Mouse (Mus musculus) kidney, embryonic 14.5 days (tissue): ENCODE measurements at regions not wholly inside any gene's neighbourhood (a gene's known extent, or its start where the extent isn't known, plus 50 kb on each side); places are given as distances from the start of the nearest gene placed in this dataset.

Experiments
- ATAC-seq: fragments of 200-750 bp; cut with Nextera tagmentation; 2 replicates; pipeline ENCODE4 v1.8.0; 2017; ENCODE audit warnings: moderate number of reproducible peaks, mild to moderate bottlenecking, moderate TSS enrichment, moderate library complexity; ENCODE audit not compliant: low FRiP score, low TSS enrichment
- H3K27ac ChIP-seq: fragments of 300-500 bp; sonication (generic); 2 replicates; pipeline ENCODE4 v1.5.1; 2014; ENCODE audit warnings: low read depth, mild to moderate bottlenecking, low read length, moderate library complexity, mixed read lengths
- H3K27me3 ChIP-seq: fragments of 300-500 bp; sonication (generic); 2 replicates; pipeline ENCODE4 v1.6.1; 2014; ENCODE audit warnings: mild to moderate bottlenecking, low read length; ENCODE audit not compliant: control insufficient read depth, insufficient read depth
- H3K36me3 ChIP-seq: fragments of 300-500 bp; sonication (generic); 2 replicates; pipeline ENCODE4 v1.6.1; 2014; ENCODE audit warnings: low read length, mixed read lengths; ENCODE audit not compliant: control insufficient read depth, insufficient read depth
- H3K4me1 ChIP-seq: fragments of 300-500 bp; sonication (generic); 2 replicates; pipeline ENCODE4 v1.6.1; 2014; ENCODE audit warnings: low read length, mixed read lengths; ENCODE audit not compliant: control insufficient read depth, insufficient read depth
- H3K4me2 ChIP-seq: fragments of 300-500 bp; sonication (generic); replicated peaks from 2 replicates; pipeline ENCODE4 v1.6.1; 2014; ENCODE audit warnings: low read depth, mild to moderate bottlenecking, low read length
- H3K4me3 ChIP-seq: fragments of 300-500 bp; sonication (generic); 2 replicates; pipeline ENCODE4 v1.5.1; 2014; ENCODE audit warnings: mild to moderate bottlenecking, low read length
- H3K9ac ChIP-seq: fragments of 300-500 bp; sonication (generic); 2 replicates; pipeline ENCODE4 v1.6.1; 2014; ENCODE audit warnings: low read depth, mild to moderate bottlenecking, low read length, moderate library complexity
- H3K9me3 ChIP-seq: fragments of 300-500 bp; sonication (generic); 2 replicates; pipeline ENCODE4 v1.6.1; 2016; ENCODE audit warnings: low read length; ENCODE audit not compliant: control insufficient read depth
- WGBS: fragments of 180-500 bp; shearing (Covaris S2); extraction: QIAGEN DNeasy Blood & Tissue Kit; methylation state at CpG from one replicate; pipeline ENCODE4 v1.1.7; 2014; 5-methylcytosine and 5-hydroxymethylcytosine counted together

GRCm38 (mm10) chr5:133532678-133533077 is 566.8 kb upstream of the Castor2 start:
- H3K27me3 ChIP-seq, result no peaks in the 10 kb centered on the region
- H3K9ac ChIP-seq, result no peak overlapping the region
- no peaks in the 10 kb centered on the region for H3K4me1 ChIP-seq
- no peaks in the 10 kb centered on the region for H3K36me3 ChIP-seq
- no peak overlapping the region for H3K27ac ChIP-seq
- no peak overlapping the region for H3K4me2 ChIP-seq
- H3K9me3 ChIP-seq, result no peaks in the 10 kb centered on the region
- ATAC-seq, result no peak
- H3K4me3 ChIP-seq, result no peak overlapping the region

DNA sequence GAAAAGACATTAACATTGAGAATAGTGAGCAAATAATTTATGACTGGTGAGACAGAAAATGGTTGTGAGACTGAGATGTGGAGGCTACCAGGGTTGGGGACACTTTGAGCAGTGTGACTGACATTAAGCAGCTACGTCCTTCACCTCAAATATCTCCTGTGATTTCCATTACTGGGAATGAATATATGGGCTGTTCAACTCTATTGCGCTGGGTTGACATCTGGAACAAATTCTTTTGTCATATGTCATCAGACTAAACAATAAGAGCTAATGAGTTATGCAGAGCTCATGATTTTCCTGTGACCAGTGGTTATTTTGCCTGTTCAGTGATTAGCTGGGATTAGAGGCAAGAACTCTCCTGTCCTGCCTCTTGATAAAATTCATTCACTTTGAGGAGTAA is 593.9 kb upstream of the Castor2 start:
- no peak overlapping the region for H3K4me3 ChIP-seq
- no peak overlapping the region for H3K9ac ChIP-seq
- H3K27ac ChIP-seq, result no peak overlapping the region
- no peaks in the 10 kb centered on the region for H3K9me3 ChIP-seq
- WGBS, result 64% methylated on average over 2 of the region's 2 CpGs
- ATAC-seq, result no peak
- no peaks in the 10 kb centered on the region for H3K36me3 ChIP-seq
- no peak overlapping the region for H3K4me2 ChIP-seq
- no peaks in the 10 kb centered on the region for H3K4me1 ChIP-seq
- no peaks in the 10 kb centered on the region for H3K27me3 ChIP-seq

DNA sequence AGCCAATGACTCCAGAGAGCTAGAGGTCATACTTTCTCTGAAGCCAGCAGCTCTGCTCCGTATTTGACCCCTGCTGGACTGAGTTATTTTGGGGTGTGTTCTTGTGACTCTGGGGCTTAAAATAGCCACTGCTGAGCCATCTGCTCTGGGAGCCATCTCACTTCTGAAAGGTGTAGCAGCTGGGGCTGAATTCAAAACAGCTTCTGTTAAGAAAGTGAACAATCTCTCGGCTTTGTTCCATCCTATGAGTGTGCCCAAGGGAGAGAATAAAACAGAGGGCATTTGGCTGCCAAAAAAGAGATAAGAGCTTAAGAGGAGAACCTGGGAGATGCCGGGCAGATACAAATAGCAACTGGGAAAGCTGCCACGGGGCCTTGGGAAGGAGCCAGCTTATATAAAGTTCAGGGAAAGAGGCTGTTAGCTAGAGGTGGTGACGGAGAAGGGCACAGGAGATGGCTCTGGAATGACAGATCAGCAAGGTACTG is 611.7 kb upstream of the Castor2 start:
- H3K36me3 ChIP-seq, result no peaks in the 10 kb centered on the region
- H3K27ac ChIP-seq, result no peak overlapping the region
- no peaks in the 10 kb centered on the region for H3K9me3 ChIP-seq
- no peaks in the 10 kb centered on the region for H3K4me1 ChIP-seq
- no peak overlapping the region for H3K4me2 ChIP-seq
- H3K9ac ChIP-seq, result no peak overlapping the region
- WGBS, result 61% methylated on average over 5 of the region's 5 CpGs
- ATAC-seq, result no peak
- no peaks in the 10 kb centered on the region for H3K27me3 ChIP-seq
- H3K4me3 ChIP-seq, result no peak overlapping the region

GRCm38 (mm10) chr5:133482291-133483086 is 617.0 kb upstream of the Castor2 start:
- no peak overlapping the region for H3K9ac ChIP-seq

DNA sequence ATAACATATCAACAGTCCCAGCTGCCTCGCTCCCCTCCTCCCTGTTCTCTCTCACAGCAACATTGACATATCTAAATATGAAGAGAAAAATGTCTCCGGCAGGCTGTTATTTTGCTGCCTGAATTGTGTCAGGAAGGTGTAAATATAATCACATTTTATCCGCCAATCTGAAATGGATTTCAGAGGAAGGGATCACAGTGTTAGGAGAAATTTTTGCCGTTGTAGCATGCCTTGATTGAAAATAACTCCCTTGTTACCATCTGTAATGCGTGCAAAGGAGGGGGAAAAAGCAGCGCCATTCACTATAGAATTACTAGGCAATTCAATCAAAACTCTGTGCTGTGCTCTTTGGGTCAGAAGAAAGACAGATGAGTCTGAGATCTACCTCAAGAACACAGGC is 620.3 kb upstream of the Castor2 start:
- Histone ChIP-seq H3K4me3 (no peak overlapping the region), H3K27me3 (no peaks in the 10 kb centered on the region), H3K4me1 (no peaks in the 10 kb centered on the region), H3K9ac (no peak overlapping the region), H3K4me2 (no peak overlapping the region), H3K9me3 (no peaks in the 10 kb centered on the region), H3K27ac (no peak overlapping the region), H3K36me3 (no peaks in the 10 kb centered on the region)
- no peak for ATAC-seq
- WGBS, result 87% methylated on average over 6 of the region's 6 CpGs

More at GRCm38 (mm10) chr5:133482291-133483086, 617.0 kb upstream of the Castor2 start:
- H3K4me2 ChIP-seq, result no peak overlapping the region
- no peak for ATAC-seq
- no peaks in the 10 kb centered on the region for H3K4me1 ChIP-seq
- H3K9me3 ChIP-seq, result no peaks in the 10 kb centered on the region
- no peaks in the 10 kb centered on the region for H3K27me3 ChIP-seq
- WGBS, result 73% methylated on average over 14 of the region's 14 CpGs
- no peak overlapping the region for H3K4me3 ChIP-seq
- H3K36me3 ChIP-seq, result no peaks in the 10 kb centered on the region
- H3K27ac ChIP-seq, result no peak overlapping the region

DNA sequence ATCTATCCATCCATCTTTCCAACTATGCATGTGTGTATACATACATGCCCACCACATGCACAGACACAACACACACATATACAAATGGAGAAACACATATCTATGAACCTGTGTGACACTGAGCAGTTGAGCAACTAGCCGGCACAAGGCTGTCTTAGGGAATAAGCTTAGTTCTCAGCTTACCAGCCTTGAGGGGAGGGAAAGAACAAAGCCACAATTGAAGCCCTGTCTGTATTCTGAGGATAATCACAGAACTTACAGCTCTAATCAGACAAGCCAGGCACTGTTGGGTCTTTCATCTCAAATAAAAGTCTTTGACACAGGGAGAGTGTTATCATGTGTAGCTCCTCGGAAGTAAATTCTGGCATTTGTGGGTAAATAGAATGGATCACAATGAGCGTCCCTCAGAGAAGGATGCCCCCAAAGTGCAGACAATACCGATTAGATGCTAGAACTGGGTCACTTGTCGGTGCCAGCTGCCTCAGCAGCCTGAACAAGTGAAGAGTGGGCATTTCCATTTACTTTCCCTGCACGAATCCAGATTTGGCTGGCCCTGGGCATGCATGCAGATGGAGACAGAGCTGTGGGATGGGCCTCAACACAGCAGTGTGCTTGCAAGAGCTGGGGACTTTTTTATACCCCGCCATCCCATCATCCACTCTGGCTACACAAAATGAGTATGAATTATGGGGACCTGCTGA is 646.0 kb upstream of the Castor2 start:
- Histone ChIP-seq H3K27ac (no peak overlapping the region), H3K36me3 (no peaks in the 10 kb centered on the region), H3K9ac (no peak overlapping the region), H3K9me3 (no peaks in the 10 kb centered on the region), H3K4me1 (no peaks in the 10 kb centered on the region), H3K4me2 (no peak overlapping the region), H3K4me3 (no peak overlapping the region), H3K27me3 (no peaks in the 10 kb centered on the region)
- ATAC-seq, result no peak
- 81% methylated on average over 7 of the region's 7 CpGs for WGBS

GRCm38 (mm10) chr5:133449926-133450325 is 649.6 kb upstream of the Castor2 start:
- no peak overlapping the region for H3K9ac ChIP-seq
- H3K27ac ChIP-seq, result no peak overlapping the region
- WGBS, result 82% methylated on average over 3 of the region's 3 CpGs
- no peaks in the 10 kb centered on the region for H3K36me3 ChIP-seq
- ATAC-seq, result no peak
- H3K4me2 ChIP-seq, result no peak overlapping the region
- H3K4me1 ChIP-seq, result no peaks in the 10 kb centered on the region
- no peaks in the 10 kb centered on the region for H3K9me3 ChIP-seq
- H3K4me3 ChIP-seq, result no peak overlapping the region
- H3K27me3 ChIP-seq, result no peaks in the 10 kb centered on the region

DNA sequence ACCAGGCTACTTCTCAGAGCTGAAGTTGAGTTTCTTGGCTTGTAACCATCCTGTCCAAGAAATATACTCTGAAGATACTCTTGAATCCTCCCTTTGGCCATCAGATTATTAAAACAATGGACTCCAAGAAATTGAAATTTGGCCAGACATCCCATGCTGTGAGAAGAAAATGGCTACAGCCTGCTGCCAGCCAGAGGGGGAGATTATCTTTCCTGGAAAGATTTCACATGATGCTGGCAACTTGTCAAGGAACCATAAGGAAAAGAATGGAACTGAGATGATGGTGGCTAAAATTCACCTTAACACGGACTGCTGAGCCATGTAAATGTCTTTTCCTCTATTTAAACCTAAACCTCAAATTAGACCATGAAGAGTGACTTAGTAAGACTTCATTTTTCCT is 698.7 kb upstream of the Castor2 start:
- Histone ChIP-seq H3K4me3 (no peak overlapping the region), H3K27ac (no peak overlapping the region), H3K27me3 (no peaks in the 10 kb centered on the region), H3K9me3 (no peaks in the 10 kb centered on the region), H3K4me2 (no peak overlapping the region), H3K36me3 (no peaks in the 10 kb centered on the region), H3K9ac (no peak overlapping the region), H3K4me1 (no peaks in the 10 kb centered on the region)
- ATAC-seq, result no peak
- WGBS, result 56% methylated on average over 1 of the region's 1 CpGs

- H3K4me1 ChIP-seq, result no peaks in the 10 kb centered on the region
- H3K27me3 ChIP-seq, result no peaks in the 10 kb centered on the region
- H3K4me3 ChIP-seq, result no peak overlapping the region
- no peak overlapping the region for H3K9ac ChIP-seq
- no peak for ATAC-seq
- WGBS, result 85% methylated on average over 4 of the region's 4 CpGs
- H3K9me3 ChIP-seq, result 0 out of 2 replicates have a peak, but pooled peaks cover 4% of the 10 kb centered on the region
- no peak overlapping the region for H3K27ac ChIP-seq
- no peaks in the 10 kb centered on the region for H3K36me3 ChIP-seq
- H3K4me2 ChIP-seq, result no peak overlapping the region
Measured at GRCm38 (mm10) chr5:133389896-133390295, 709.6 kb upstream of the Castor2 start.
